Mouse (Mus musculus) embryonic fibroblast, embryonic 13.5 days (primary cell): Measurements from ENCODE around the gene Mfsd5. TPM values are rescaled to one million over a fixed set of nuclear protein-coding genes. Genes with fewer than 3 reads are reported as not detected.

Experiments
- H3K27ac ChIP-seq: 2 replicates; pipeline ENCODE4 v1.5.1; 2012; ENCODE audit warnings: low read length, control low read depth, inconsistent platforms; ENCODE audit not compliant: insufficient read depth
- H3K4me1 ChIP-seq: 2 replicates; pipeline ENCODE4 v1.6.1; 2011; ENCODE audit warnings: low read length; ENCODE audit not compliant: control insufficient read depth, insufficient read depth
- H3K4me3 ChIP-seq: 2 replicates; pipeline ENCODE4 v1.5.1; 2011; ENCODE audit warnings: mild to moderate bottlenecking, control low read depth, low read length; ENCODE audit not compliant: insufficient read depth
- CTCF ChIP-seq: IDR thresholded peaks from 2 replicates; pipeline ENCODE4 v1.5.1; 2011; ENCODE audit warnings: mild to moderate bottlenecking, control low read depth, low read length, moderate library complexity, borderline replicate concordance; ENCODE audit not compliant: insufficient read depth
- POLR2A ChIP-seq: IDR thresholded peaks from 2 replicates; pipeline ENCODE4 v1.6.1; 2011; ENCODE audit warnings: low read depth, mild to moderate bottlenecking, control low read depth, low read length, moderate library complexity
- polyA plus RNA-seq: library from polyadenylated mRNA; stranded (reverse); fragments of >200 nt; gene quantifications from 2 replicates; pipeline ENCODE4 v1.2.4, GENCODE M21; 2011; ENCODE audit warnings: low read depth; ENCODE audit not compliant: missing spikeins, insufficient read length

The Mfsd5 gene
- polyA plus RNA-seq, 1 experiment, result 47.3 TPM

- Histone ChIP-seq H3K4me3 (no peak overlapping the region), H3K27ac (no peak overlapping the region), H3K4me1 (peaks cover 8% of the 10 kb centered on the region)
- TF ChIP-seq POLR2A (no peak), CTCF (no peak)
Observed at GRCm38 (mm10) chr15:102240607-102241006, 38.6 kb upstream of the Mfsd5 start.

GRCm38 (mm10) chr15:102242404-102243228, 36.6 kb upstream of the Mfsd5 start:
- Histone ChIP-seq H3K27ac (peak overlapping the region; percentile 59; the same call in 1 of the 2 replicates), H3K4me1 (peaks cover 8% of the 10 kb centered on the region), H3K4me3 (no peak overlapping the region)
- no peak for TF ChIP-seq CTCF
- TF ChIP-seq POLR2A, result no peak

DNA sequence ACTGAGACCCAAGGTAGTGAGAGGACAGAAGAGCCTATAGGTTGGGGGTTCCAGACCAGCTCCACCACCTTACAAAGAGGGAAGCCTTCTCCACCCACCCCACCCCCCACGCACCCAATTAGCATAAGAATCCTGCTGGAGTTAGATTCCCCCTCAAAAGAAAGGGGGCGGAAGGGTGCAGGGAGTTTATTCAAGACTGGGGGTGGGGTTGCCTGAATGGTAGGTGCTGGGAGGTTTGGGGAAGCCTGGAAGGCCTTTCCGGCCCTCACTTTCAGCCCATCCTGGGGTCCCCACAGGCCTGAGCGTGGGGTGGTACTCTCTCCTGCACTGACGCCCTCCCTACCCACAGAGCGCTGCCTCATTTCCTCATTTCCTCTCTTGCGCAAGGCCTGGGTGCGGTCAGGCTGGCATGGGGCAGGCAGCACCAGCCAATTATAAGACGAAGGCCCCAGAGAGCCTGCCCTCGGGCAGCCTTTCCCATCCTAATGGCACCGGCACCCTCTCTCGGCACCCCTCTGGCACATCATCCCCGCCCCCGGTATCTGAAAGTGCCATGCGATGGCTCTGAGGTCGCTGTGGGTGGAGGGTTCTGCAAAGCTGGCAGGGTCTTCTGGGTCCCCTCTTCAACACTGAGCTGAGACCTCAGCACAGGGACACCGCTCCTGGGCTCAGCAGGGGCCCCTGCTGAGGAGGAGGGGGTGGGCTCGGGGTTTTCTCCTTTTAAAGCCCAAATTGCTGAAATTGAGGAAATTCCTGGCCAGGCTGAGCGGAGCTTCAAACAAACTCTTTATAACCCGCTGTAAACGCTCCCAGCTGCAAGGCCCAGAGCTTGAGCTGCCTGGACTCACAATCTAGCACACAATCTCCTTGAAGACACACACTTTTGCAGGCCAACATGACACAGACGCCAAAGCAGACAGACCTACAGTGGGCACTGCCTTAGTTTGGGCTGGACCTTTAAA, 35.7 kb upstream of the Mfsd5 start:
- H3K4me1 ChIP-seq, result peaks cover 8% of the 10 kb centered on the region
- peak overlapping the region; percentile 67 for H3K4me3 ChIP-seq
- TF ChIP-seq POLR2A (peak; percentile 36; the same call in 1 of the 2 replicates), CTCF (no peak)
- peak overlapping the region; percentile 59 for H3K27ac ChIP-seq

DNA sequence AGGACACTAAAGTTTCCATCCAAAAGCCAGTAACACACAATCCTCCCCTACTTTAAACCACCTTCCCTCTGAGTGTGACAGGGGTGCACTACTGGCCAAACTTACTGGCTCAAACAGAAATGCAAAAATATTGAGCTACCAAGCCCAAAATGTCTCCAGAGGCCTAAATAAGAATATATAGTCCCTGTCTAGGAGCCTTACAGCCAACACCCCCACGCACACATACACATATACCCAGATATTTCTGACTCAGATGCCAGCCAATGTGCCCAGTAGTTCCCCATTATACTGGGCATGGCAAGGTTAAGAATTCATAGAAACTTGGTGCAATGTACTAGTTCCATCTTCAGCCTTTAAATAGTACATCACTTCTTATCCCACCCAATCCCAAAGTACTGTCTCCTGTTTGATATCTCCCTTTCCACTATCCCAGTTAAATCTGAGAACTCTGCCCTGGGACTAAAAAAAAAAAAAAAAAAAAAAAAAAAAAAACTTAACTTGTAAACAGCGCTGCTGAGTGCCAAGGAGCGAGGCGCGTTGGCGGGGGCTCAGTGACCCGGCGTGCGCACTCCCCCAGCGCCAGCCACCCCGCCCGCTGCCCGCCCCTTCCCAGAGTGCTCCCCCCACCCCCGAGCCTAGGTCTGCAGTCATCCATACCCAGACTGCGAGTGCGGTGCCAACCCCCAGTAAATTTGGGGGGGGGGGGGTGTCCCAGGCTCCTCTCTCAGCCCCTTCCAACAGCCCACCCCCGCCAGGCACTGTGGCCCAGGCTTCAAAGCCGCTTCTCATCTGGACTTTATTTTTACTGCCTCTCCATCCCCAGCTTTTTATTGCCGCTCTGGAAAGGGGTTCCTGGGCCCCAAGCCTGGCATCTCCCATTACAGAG, 34.7 kb upstream of the Mfsd5 start:
- peak overlapping the region; percentile 67 for H3K4me3 ChIP-seq
- H3K4me1 ChIP-seq, result peaks cover 12% of the 10 kb centered on the region
- H3K27ac ChIP-seq, result peak overlapping the region; percentile 91
- TF ChIP-seq CTCF (no peak), POLR2A (0 out of 2 replicates have a peak, but pooled peaks have one; percentile 1)

GRCm38 (mm10) chr15:102245461-102245881, 33.8 kb upstream of the Mfsd5 start:
- Histone ChIP-seq H3K27ac (peak overlapping the region; percentile 91), H3K4me1 (peaks cover 17% of the 10 kb centered on the region), H3K4me3 (peak overlapping the region; percentile 67)
- TF ChIP-seq CTCF (no peak), POLR2A (peak; percentile 30; the same call in 1 of the 2 replicates)

GRCm38 (mm10) chr15:102245891-102246741, 33.1 kb upstream of the Mfsd5 start:
- peaks cover 17% of the 10 kb centered on the region for H3K4me1 ChIP-seq
- TF ChIP-seq CTCF (no peak), POLR2A (peak; percentile 82)
- peak overlapping the region; percentile 91 for H3K27ac ChIP-seq
- peak overlapping the region; percentile 67 for H3K4me3 ChIP-seq

- peaks cover 17% of the 10 kb centered on the region for H3K4me1 ChIP-seq
- peak overlapping the region; percentile 67 for H3K4me3 ChIP-seq
- peak; percentile 49; the same call in 1 of the 2 replicates for TF ChIP-seq POLR2A
- TF ChIP-seq CTCF, result no peak
- peak overlapping the region; percentile 91 for H3K27ac ChIP-seq
Observed at GRCm38 (mm10) chr15:102246866-102247251, 32.4 kb upstream of the Mfsd5 start.
